Mouse (Mus musculus): ENCODE data around the gene Dcaf4. TPM values are rescaled to one million over a fixed set of nuclear protein-coding genes. Genes with fewer than 3 reads are reported as not detected.

Gene Dcaf4
- 8.1 TPM in 1 of 2 replicates, not detected in the other for total RNA-seq (2015; ENCODE audit: low replicate concordance)
- 1.7 and 4.7 TPM in 2 replicates for total RNA-seq (2017; ENCODE audit: low replicate concordance)

GRCm38 (mm10) chr12:83520311-83520890, at the start of gene Dcaf4:
Gene Dcaf4 (plus strand): TSS chr12:83520466.
- ATAC-seq (replicated peaks; ENCODE audit: low FRiP score, poor library complexity, severe bottlenecking): peak; percentile 95

GRCm38 (mm10) chr12:83471760-83472159, 48.5 kb upstream of the Dcaf4 start:
- no peak for ATAC-seq (replicated peaks; ENCODE audit: low FRiP score, poor library complexity, severe bottlenecking)

- ATAC-seq (replicated peaks; ENCODE audit: low FRiP score, poor library complexity, severe bottlenecking): no peak
These were observed 46.2 kb upstream of the Dcaf4 start for GRCm38 (mm10) chr12:83473987-83474600.

GRCm38 (mm10) chr12:83475419-83475818, 44.8 kb upstream of the Dcaf4 start:
- ATAC-seq (replicated peaks; ENCODE audit: low FRiP score, poor library complexity, severe bottlenecking): no peak

GRCm38 (mm10) chr12:83476277-83476676, 44.0 kb upstream of the Dcaf4 start:
- no peak for ATAC-seq (replicated peaks; ENCODE audit: low FRiP score, poor library complexity, severe bottlenecking)

GRCm38 (mm10) chr12:83479140-83479539, 41.1 kb upstream of the Dcaf4 start:
- peak; percentile 76 for ATAC-seq (replicated peaks; ENCODE audit: low FRiP score, poor library complexity, severe bottlenecking)

- ATAC-seq (replicated peaks; ENCODE audit: low FRiP score, poor library complexity, severe bottlenecking): 0 out of 2 replicates have a peak, but pooled peaks have one; percentile 41
These were observed 40.4 kb upstream of the Dcaf4 start for GRCm38 (mm10) chr12:83479818-83480401.

GRCm38 (mm10) chr12:83481439-83481838, 38.8 kb upstream of the Dcaf4 start:
- ATAC-seq (replicated peaks; ENCODE audit: low FRiP score, poor library complexity, severe bottlenecking): no peak

- ATAC-seq (replicated peaks; ENCODE audit: low FRiP score, poor library complexity, severe bottlenecking): no peak
These were observed 36.6 kb upstream of the Dcaf4 start for GRCm38 (mm10) chr12:83483653-83484052.

GRCm38 (mm10) chr12:83484855-83485745, 35.2 kb upstream of the Dcaf4 start:
- ATAC-seq (replicated peaks; ENCODE audit: low FRiP score, poor library complexity, severe bottlenecking): no peak

- ATAC-seq (replicated peaks; ENCODE audit: low FRiP score, poor library complexity, severe bottlenecking): peak; percentile 19
These were observed 34.2 kb upstream of the Dcaf4 start for GRCm38 (mm10) chr12:83485911-83486670.

GRCm38 (mm10) chr12:83486671-83487461, 33.4 kb upstream of the Dcaf4 start:
- ATAC-seq (replicated peaks; ENCODE audit: low FRiP score, poor library complexity, severe bottlenecking): peak; percentile 42

- ATAC-seq (replicated peaks; ENCODE audit: low FRiP score, poor library complexity, severe bottlenecking): peak; percentile 89
These were observed 32.7 kb upstream of the Dcaf4 start, which contains the start of gene Dpf3 for GRCm38 (mm10) chr12:83487476-83487991. Gene Dpf3 (minus strand): TSS chr12:83487716.

GRCm38 (mm10) chr12:83488211-83488941, 31.9 kb upstream of the Dcaf4 start:
- ATAC-seq (replicated peaks; ENCODE audit: low FRiP score, poor library complexity, severe bottlenecking): peak; percentile 21; the same call in 1 of the 2 replicates

- no peak for ATAC-seq (replicated peaks; ENCODE audit: low FRiP score, poor library complexity, severe bottlenecking)
These were observed 30.5 kb upstream of the Dcaf4 start for GRCm38 (mm10) chr12:83489748-83490147.

- ATAC-seq (replicated peaks; ENCODE audit: low FRiP score, poor library complexity, severe bottlenecking): no peak
These were observed 28.7 kb upstream of the Dcaf4 start for GRCm38 (mm10) chr12:83491609-83492008.

- no peak for ATAC-seq (replicated peaks; ENCODE audit: low FRiP score, poor library complexity, severe bottlenecking)
These were observed 27.5 kb upstream of the Dcaf4 start for GRCm38 (mm10) chr12:83492808-83493207.

GRCm38 (mm10) chr12:83494196-83494595, 26.1 kb upstream of the Dcaf4 start:
- ATAC-seq (replicated peaks; ENCODE audit: low FRiP score, poor library complexity, severe bottlenecking): no peak

Measured in erythroblast, adult 5-6 weeks (primary cell).